Mouse (Mus musculus): Measurements from ENCODE around the gene Vwa5b1. TPM values are rescaled to one million over a fixed set of nuclear protein-coding genes. Genes with fewer than 3 reads are reported as not detected.
A peak's percentile ranks its signal among the peaks of the same experiment; 100 is the strongest.

The Vwa5b1 gene
- total and polyA plus RNA-seq, 2 experiments from 2014 or later: 1.5 to 9.2 TPM

DNA sequence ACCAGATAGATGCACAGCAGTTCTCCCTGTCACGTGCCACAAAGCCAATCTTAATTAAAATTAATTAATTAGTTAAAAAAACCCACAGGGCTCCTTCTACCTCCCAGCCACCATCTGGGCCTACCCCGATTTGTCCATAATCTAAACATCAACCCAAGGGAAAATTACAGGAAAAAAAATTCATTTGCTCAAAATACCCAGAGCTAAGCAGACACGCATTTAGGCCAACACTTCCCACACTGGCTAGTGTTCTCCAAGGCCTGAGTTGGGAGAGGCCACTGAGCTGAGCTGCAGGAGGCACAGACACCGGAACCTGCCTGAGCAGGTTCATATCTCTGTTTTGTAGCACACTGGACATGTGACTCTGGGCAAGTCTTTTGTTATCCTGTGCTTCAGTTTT, 86.7 kb downstream of the Vwa5b1 start:
- no peak for ATAC-seq
- no peak for TF ChIP-seq CTCF (IDR thresholded peaks at IDR 0.05; ENCODE audit: low read depth)
- H3K27ac ChIP-seq (ENCODE audit: low read depth, low read length): no peak overlapping the region
- no peak overlapping the region for H3K9ac ChIP-seq
- no peaks in the 10 kb centered on the region for H3K27me3 ChIP-seq (ENCODE audit: insufficient read depth, low read length)
- no peak overlapping the region for H3K4me2 ChIP-seq (ENCODE audit: low read depth)
- H3K4me1 ChIP-seq (ENCODE audit: insufficient read depth): peaks cover 9% of the 10 kb centered on the region; the same call in 1 of the 2 replicates
- 53% methylated on average over 4 of the region's 4 CpGs for WGBS
- H3K36me3 ChIP-seq (ENCODE audit: insufficient read depth): no peaks in the 10 kb centered on the region
- H3K9me3 ChIP-seq (ENCODE audit: low read length): no peaks in the 10 kb centered on the region
- H3K4me3 ChIP-seq (ENCODE audit: low read depth, low read length): no peak overlapping the region
- no peak for DNase-seq

DNA sequence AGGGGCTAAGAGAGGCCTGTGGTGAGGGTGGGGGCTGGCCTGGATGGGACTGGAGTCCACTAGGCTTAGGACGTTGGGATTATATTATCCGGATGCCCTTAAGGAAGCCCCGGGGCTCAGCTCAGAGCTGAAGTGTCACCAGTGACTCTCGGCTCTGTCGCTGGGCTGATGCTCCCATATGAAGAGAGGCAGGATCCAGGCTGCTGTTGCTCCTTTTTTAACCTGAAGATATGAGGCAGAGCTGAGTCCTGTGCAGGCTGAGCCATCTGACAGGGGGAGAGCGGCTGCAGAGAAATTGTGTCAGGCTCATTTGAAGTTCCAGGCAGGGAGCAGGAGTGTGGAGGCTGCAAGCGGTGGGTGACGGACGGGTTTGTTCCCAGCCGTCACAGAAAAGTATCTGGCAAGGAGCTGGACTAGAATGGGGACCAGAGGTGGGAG, 87.5 kb downstream of the Vwa5b1 start:
- Histone ChIP-seq H3K36me3 (ENCODE audit: insufficient read depth) (no peaks in the 10 kb centered on the region), H3K27ac (ENCODE audit: low read depth, low read length) (peak overlapping the region; percentile 30; the same call in 1 of the 2 replicates), H3K9ac (no peak overlapping the region), H3K4me1 (ENCODE audit: insufficient read depth) (peaks cover 16% of the 10 kb centered on the region), H3K4me3 (ENCODE audit: low read depth, low read length) (no peak overlapping the region), H3K4me2 (ENCODE audit: low read depth) (peak overlapping the region; percentile 1; the same call in 1 of the 2 replicates), H3K27me3 (ENCODE audit: insufficient read depth, low read length) (no peaks in the 10 kb centered on the region), H3K9me3 (ENCODE audit: low read length) (no peaks in the 10 kb centered on the region)
- peak; percentile 36 for ATAC-seq
- WGBS: 7% methylated on average over 10 of the region's 10 CpGs
- TF ChIP-seq CTCF (IDR thresholded peaks at IDR 0.05; ENCODE audit: low read depth): no peak
- no peak for DNase-seq

DNA sequence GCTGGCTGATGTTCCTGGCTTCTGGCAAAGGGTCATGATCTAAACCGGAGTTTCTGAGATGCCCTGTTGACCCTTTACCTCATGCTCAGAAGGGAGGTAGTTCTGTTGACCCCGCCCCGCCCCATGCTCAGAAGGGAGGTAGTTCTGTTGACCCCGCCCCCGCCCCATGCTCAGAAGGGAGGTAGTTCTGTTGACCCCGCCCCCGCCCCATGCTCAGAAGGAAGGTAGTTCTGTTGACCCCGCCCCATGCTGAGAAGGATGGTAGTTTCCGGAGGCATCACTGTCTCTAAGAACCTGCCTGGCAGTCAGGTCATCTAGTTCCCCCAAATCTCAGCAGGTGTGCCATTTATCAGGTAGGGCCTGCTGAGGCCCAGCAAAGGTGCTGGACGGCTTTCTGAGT, 88.1 kb downstream of the Vwa5b1 start:
- Histone ChIP-seq H3K9me3 (ENCODE audit: low read length) (no peaks in the 10 kb centered on the region), H3K27ac (ENCODE audit: low read depth, low read length) (no peak overlapping the region), H3K4me1 (ENCODE audit: insufficient read depth) (peaks cover 17% of the 10 kb centered on the region), H3K36me3 (ENCODE audit: insufficient read depth) (no peaks in the 10 kb centered on the region), H3K27me3 (ENCODE audit: insufficient read depth, low read length) (no peaks in the 10 kb centered on the region), H3K4me3 (ENCODE audit: low read depth, low read length) (no peak overlapping the region), H3K4me2 (ENCODE audit: low read depth) (no peak overlapping the region), H3K9ac (no peak overlapping the region)
- WGBS: 30% methylated on average over 10 of the region's 10 CpGs
- no peak for DNase-seq
- ATAC-seq: no peak
- TF ChIP-seq CTCF (IDR thresholded peaks at IDR 0.05; ENCODE audit: low read depth): no peak

DNA sequence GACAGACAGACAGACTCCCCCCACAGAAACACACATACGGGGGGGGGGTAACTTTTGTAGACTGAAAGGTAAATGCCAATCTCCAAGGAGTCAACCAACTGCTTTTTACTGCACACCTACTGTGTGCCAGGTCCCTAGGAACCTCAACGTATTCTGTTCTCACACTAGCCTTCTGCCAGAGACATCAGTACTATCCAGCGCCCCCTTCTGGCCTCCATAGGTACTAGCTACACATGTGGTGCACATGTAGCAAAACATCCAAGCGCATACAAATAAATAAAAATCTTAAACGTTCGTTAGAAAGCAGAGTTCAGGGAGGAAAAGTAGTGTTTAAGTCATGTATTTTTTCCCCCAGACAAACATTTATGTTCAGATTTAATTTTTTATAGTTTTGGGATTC, 88.6 kb downstream of the Vwa5b1 start:
- H3K27me3 ChIP-seq (ENCODE audit: insufficient read depth, low read length): no peaks in the 10 kb centered on the region
- peak; percentile 60 for TF ChIP-seq CTCF (IDR thresholded peaks at IDR 0.05; ENCODE audit: low read depth)
- WGBS: 59% methylated on average over 6 of the region's 6 CpGs

DNA sequence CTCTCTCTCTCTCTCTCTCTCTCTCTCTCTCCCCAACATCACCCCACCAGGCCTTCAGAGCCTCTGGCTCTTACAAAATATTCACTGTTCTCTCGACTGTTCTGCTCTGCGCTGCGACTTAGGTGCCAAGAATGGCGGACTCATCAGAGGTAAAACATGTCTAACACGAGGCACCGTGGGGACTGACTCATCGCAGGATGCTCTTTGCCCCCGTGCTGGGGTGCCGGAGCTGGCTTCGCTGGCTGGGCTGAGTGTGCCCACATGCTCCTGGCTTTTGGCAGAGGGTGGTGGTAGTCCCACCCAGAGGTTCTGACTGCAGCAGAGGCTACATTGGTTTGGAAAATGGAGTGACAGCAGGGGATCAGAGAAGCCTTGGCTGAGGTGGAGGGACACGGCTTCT, 89.4 kb downstream of the Vwa5b1 start:
- ATAC-seq (no peak), DNase-seq (no peak)
- 53% methylated on average over 11 of the region's 11 CpGs for WGBS
- H3K9ac ChIP-seq: no peak overlapping the region
- no peak overlapping the region for H3K27ac ChIP-seq (ENCODE audit: low read depth, low read length)
- no peaks in the 10 kb centered on the region for H3K27me3 ChIP-seq (ENCODE audit: insufficient read depth, low read length)
- H3K4me1 ChIP-seq (ENCODE audit: insufficient read depth): peaks cover 17% of the 10 kb centered on the region
- no peak overlapping the region for H3K4me2 ChIP-seq (ENCODE audit: low read depth)
- TF ChIP-seq CTCF (IDR thresholded peaks at IDR 0.05; ENCODE audit: low read depth): no peak
- no peak overlapping the region for H3K4me3 ChIP-seq (ENCODE audit: low read depth, low read length)
- H3K9me3 ChIP-seq (ENCODE audit: low read length): no peaks in the 10 kb centered on the region
- no peaks in the 10 kb centered on the region for H3K36me3 ChIP-seq (ENCODE audit: insufficient read depth)

More for the DNA sequence above, 88.6 kb downstream of the Vwa5b1 start:
- DNase-seq (peak; percentile 54), ATAC-seq (no peak)
- Histone ChIP-seq H3K4me2 (ENCODE audit: low read depth) (no peak overlapping the region), H3K9me3 (ENCODE audit: low read length) (no peaks in the 10 kb centered on the region), H3K4me3 (ENCODE audit: low read depth, low read length) (no peak overlapping the region), H3K36me3 (ENCODE audit: insufficient read depth) (no peaks in the 10 kb centered on the region), H3K9ac (no peak overlapping the region), H3K27ac (ENCODE audit: low read depth, low read length) (no peak overlapping the region), H3K4me1 (ENCODE audit: insufficient read depth) (peaks cover 17% of the 10 kb centered on the region)

DNA sequence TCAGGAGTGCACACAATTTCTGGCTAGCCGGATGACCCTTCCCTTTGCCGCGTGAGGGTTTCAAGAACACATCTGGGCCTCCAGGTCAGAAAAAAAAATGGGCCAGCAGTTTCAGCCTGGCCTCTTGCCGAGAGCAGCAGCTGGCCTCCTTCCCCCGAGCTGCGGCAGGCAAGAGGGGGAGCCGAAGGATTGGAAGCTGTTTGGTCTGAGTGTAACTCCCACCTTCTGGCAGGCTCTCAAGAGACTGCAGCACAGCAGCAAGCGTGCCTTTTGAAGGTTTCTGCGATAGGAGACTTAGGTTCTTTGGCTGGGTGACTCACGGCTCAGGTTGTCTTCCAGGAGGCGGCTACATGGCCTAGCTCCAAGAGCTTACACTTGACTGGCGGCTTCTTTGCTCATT, 92.5 kb downstream of the Vwa5b1 start:
- peak; percentile 41 for DNase-seq
- 30% methylated on average over 12 of the region's 12 CpGs for WGBS
- peaks cover 16% of the 10 kb centered on the region for H3K4me1 ChIP-seq (ENCODE audit: insufficient read depth)
- H3K9me3 ChIP-seq (ENCODE audit: low read length): no peaks in the 10 kb centered on the region
- no peaks in the 10 kb centered on the region for H3K36me3 ChIP-seq (ENCODE audit: insufficient read depth)
- no peak overlapping the region for H3K9ac ChIP-seq
- H3K4me2 ChIP-seq (ENCODE audit: low read depth): no peak overlapping the region
- H3K27ac ChIP-seq (ENCODE audit: low read depth, low read length): no peak overlapping the region
- ATAC-seq: no peak
- no peak overlapping the region for H3K4me3 ChIP-seq (ENCODE audit: low read depth, low read length)
- H3K27me3 ChIP-seq (ENCODE audit: insufficient read depth, low read length): no peaks in the 10 kb centered on the region
- TF ChIP-seq CTCF (IDR thresholded peaks at IDR 0.05; ENCODE audit: low read depth): no peak

DNA sequence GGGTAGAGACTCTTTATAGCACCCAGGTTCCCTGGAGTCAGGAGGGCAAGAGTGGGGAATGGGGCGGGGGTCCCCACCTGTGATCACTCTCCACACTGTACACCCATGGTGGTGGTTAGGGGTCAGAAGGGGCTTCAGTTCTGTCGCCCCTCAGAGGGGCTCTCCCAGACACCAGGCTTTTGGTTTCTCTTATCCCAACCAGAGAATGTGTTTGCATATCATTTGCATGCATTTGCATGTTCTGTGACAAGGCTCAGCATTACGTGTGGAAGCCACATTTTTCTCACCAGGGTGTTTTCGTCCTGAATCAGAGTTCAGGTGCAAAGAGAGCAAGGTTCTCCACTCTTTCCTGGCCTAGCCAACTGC, 97.6 kb downstream of the Vwa5b1 start:
- Histone ChIP-seq H3K4me1 (ENCODE audit: insufficient read depth) (peaks cover 19% of the 10 kb centered on the region), H3K27ac (ENCODE audit: low read depth, low read length) (peak overlapping the region; percentile 87), H3K27me3 (ENCODE audit: insufficient read depth, low read length) (no peaks in the 10 kb centered on the region), H3K4me3 (ENCODE audit: low read depth, low read length) (no peak overlapping the region), H3K9ac (no peak overlapping the region; the same call in 1 of the 2 replicates), H3K9me3 (ENCODE audit: low read length) (no peaks in the 10 kb centered on the region), H3K4me2 (ENCODE audit: low read depth) (0 out of 2 replicates have a peak overlapping the region, but pooled peaks have one; percentile 15), H3K36me3 (ENCODE audit: insufficient read depth) (no peaks in the 10 kb centered on the region)
- TF ChIP-seq CTCF (IDR thresholded peaks at IDR 0.05; ENCODE audit: low read depth): no peak
- ATAC-seq: peak; percentile 74
- DNase-seq: peak; percentile 62
- 31% methylated on average over 4 of the region's 4 CpGs for WGBS

Measured in forebrain, postnatal 0 days (tissue).